Mouse (Mus musculus) liver, embryonic 15.5 days (tissue): ENCODE data around the gene Dhx15. TPM values are rescaled to one million over a fixed set of nuclear protein-coding genes. Genes with fewer than 3 reads are reported as not detected.
"Not testable (repeated sequence)": the region's sequence is repeated elsewhere in the genome, so short reads cannot be mapped to it uniquely, and the experiment has no call there.

Source experiments
- ATAC-seq: fragments of 200-750 bp; cut with Nextera tagmentation; 2 replicates; pipeline ENCODE4 v1.8.0; 2017; ENCODE audit warnings: moderate number of reproducible peaks, mild to moderate bottlenecking, moderate library complexity; ENCODE audit not compliant: insufficient read depth
- H3K27ac ChIP-seq: fragments of 300-500 bp; sonication (generic); replicated peaks from 2 replicates; pipeline ENCODE4 v1.5.1; 2015; ENCODE audit warnings: mild to moderate bottlenecking, inconsistent platforms
- H3K27me3 ChIP-seq: fragments of 300-500 bp; sonication (generic); 2 replicates; pipeline ENCODE4 v1.6.1; 2015; ENCODE audit warnings: mild to moderate bottlenecking, inconsistent platforms
- H3K36me3 ChIP-seq: fragments of 300-500 bp; sonication (generic); replicated peaks from 2 replicates; pipeline ENCODE4 v1.6.1; 2015; ENCODE audit warnings: moderate library complexity, mild to moderate bottlenecking, inconsistent platforms
- H3K4me1 ChIP-seq: fragments of 300-500 bp; sonication (generic); replicated peaks from 2 replicates; pipeline ENCODE4 v1.6.1; 2015; ENCODE audit warnings: inconsistent platforms
- H3K4me2 ChIP-seq: fragments of 300-500 bp; sonication (generic); 2 replicates; pipeline ENCODE4 v1.6.1; 2015; ENCODE audit warnings: moderate library complexity, mild to moderate bottlenecking, inconsistent platforms
- H3K4me3 ChIP-seq: fragments of 300-500 bp; sonication (generic); replicated peaks from 2 replicates; pipeline ENCODE4 v1.5.1; 2015; ENCODE audit warnings: mild to moderate bottlenecking, inconsistent platforms
- H3K9ac ChIP-seq: fragments of 300-500 bp; sonication (generic); 2 replicates; pipeline ENCODE4 v1.6.1; 2015; ENCODE audit warnings: moderate library complexity, mild to moderate bottlenecking, inconsistent platforms
- H3K9me3 ChIP-seq: fragments of 300-500 bp; sonication (generic); replicated peaks from 2 replicates; pipeline ENCODE4 v1.6.1; 2016; ENCODE audit warnings: inconsistent platforms
- WGBS: fragments of 180-500 bp; shearing (Covaris S2); methylation state at CpG from one replicate; pipeline ENCODE4 v1.1.7; 2015; ENCODE audit warnings: mixed read lengths; ENCODE audit not compliant: insufficient replicate concordance; 5-methylcytosine and 5-hydroxymethylcytosine counted together
- polyA plus RNA-seq: library from polyadenylated mRNA; unstranded; fragments of >200 nt; fragmentation: Nextera tagmentation; extraction: Ambion mirVana; gene quantifications from 2 replicates; pipeline ENCODE4 v1.2.1, GENCODE M21; 2015

The Dhx15 gene
- 64.5 and 64.8 TPM in 2 replicates for polyA plus RNA-seq

GRCm38 (mm10) chr5:52190371-52191179, at the start of gene Dhx15:
TSS of gene Dhx15 (minus strand) at chr5:52190514.
- Histone ChIP-seq H3K36me3 (no peaks in the 10 kb centered on the region), H3K9me3 (no peaks in the 10 kb centered on the region), H3K27ac (peak within 1 kb of the TSS; percentile 87), H3K4me3 (peak within 1 kb of the TSS; percentile 97), H3K9ac (peak within 1 kb of the TSS; percentile 95), H3K4me2 (peak within 1 kb of the TSS; percentile 89), H3K4me1 (peaks cover 34% of the 10 kb centered on the region), H3K27me3 (no peaks in the 10 kb centered on the region)
- peak; percentile 95 for ATAC-seq
- under 1% methylated on average over 51 of the region's 53 CpGs for WGBS

GRCm38 (mm10) chr5:52238877-52239276, 48.6 kb upstream of the Dhx15 start:
- Histone ChIP-seq H3K27me3 (no peaks in the 10 kb centered on the region), H3K4me1 (no peaks in the 10 kb centered on the region), H3K9me3 (no peaks in the 10 kb centered on the region), H3K9ac (no peak overlapping the region), H3K27ac (no peak overlapping the region), H3K4me3 (no peak overlapping the region), H3K36me3 (no peaks in the 10 kb centered on the region), H3K4me2 (no peak overlapping the region)
- 66% methylated on average over 5 of the region's 5 CpGs for WGBS
- no peak for ATAC-seq

GRCm38 (mm10) chr5:52237956-52238735, 47.8 kb upstream of the Dhx15 start:
- WGBS = 49% methylated on average over 8 of the region's 8 CpGs
- Histone ChIP-seq H3K27me3 (no peaks in the 10 kb centered on the region), H3K4me3 (no peak overlapping the region), H3K9ac (no peak overlapping the region), H3K36me3 (no peaks in the 10 kb centered on the region), H3K27ac (no peak overlapping the region), H3K9me3 (no peaks in the 10 kb centered on the region), H3K4me2 (no peak overlapping the region), H3K4me1 (no peaks in the 10 kb centered on the region)
- ATAC-seq = no peak

GRCm38 (mm10) chr5:52236585-52236984, 46.3 kb upstream of the Dhx15 start:
- not testable (repeated sequence) for H3K27me3 ChIP-seq, H3K36me3 ChIP-seq, H3K4me1 ChIP-seq, H3K9me3 ChIP-seq, H3K4me2 ChIP-seq, H3K9ac ChIP-seq, H3K4me3 ChIP-seq, ATAC-seq, H3K27ac ChIP-seq
- WGBS = 69% methylated on average over 6 of the region's 6 CpGs

GRCm38 (mm10) chr5:52234570-52234969, 44.3 kb upstream of the Dhx15 start:
- Histone ChIP-seq H3K9ac (no peak overlapping the region), H3K4me2 (no peak overlapping the region), H3K4me1 (no peaks in the 10 kb centered on the region), H3K36me3 (no peaks in the 10 kb centered on the region), H3K27ac (no peak overlapping the region), H3K9me3 (no peaks in the 10 kb centered on the region), H3K27me3 (no peaks in the 10 kb centered on the region), H3K4me3 (no peak overlapping the region)
- no peak for ATAC-seq
- WGBS = 64% methylated on average over 7 of the region's 7 CpGs

GRCm38 (mm10) chr5:52233891-52234290, 43.6 kb upstream of the Dhx15 start:
- Histone ChIP-seq H3K27me3 (no peaks in the 10 kb centered on the region), H3K9me3 (no peaks in the 10 kb centered on the region), H3K36me3 (no peaks in the 10 kb centered on the region), H3K4me2 (no peak overlapping the region), H3K4me3 (no peak overlapping the region), H3K4me1 (no peaks in the 10 kb centered on the region), H3K27ac (no peak overlapping the region), H3K9ac (no peak overlapping the region)
- WGBS = 50% methylated on average over 2 of the region's 2 CpGs
- no peak for ATAC-seq

- Histone ChIP-seq H3K9ac (no peak overlapping the region), H3K9me3 (no peaks in the 10 kb centered on the region), H3K27ac (no peak overlapping the region), H3K4me1 (no peaks in the 10 kb centered on the region), H3K4me3 (no peak overlapping the region), H3K4me2 (no peak overlapping the region), H3K36me3 (no peaks in the 10 kb centered on the region), H3K27me3 (no peaks in the 10 kb centered on the region)
- no peak for ATAC-seq
- WGBS = 65% methylated on average over 2 of the region's 2 CpGs
Measured at GRCm38 (mm10) chr5:52232611-52233010, 42.3 kb upstream of the Dhx15 start.

- H3K27ac ChIP-seq = no peak overlapping the region
- ATAC-seq = no peak
Measured at GRCm38 (mm10) chr5:52232199-52232598, 41.9 kb upstream of the Dhx15 start.

GRCm38 (mm10) chr5:52230466-52230865, 40.2 kb upstream of the Dhx15 start:
- no peak overlapping the region for H3K4me3 ChIP-seq
- no peaks in the 10 kb centered on the region for H3K9me3 ChIP-seq
- H3K4me1 ChIP-seq = no peaks in the 10 kb centered on the region
- 62% methylated on average over 7 of the region's 7 CpGs for WGBS
- H3K4me2 ChIP-seq = no peak overlapping the region
- H3K27ac ChIP-seq = no peak overlapping the region
- no peaks in the 10 kb centered on the region for H3K36me3 ChIP-seq
- no peak overlapping the region for H3K9ac ChIP-seq
- H3K27me3 ChIP-seq = no peaks in the 10 kb centered on the region
- no peak for ATAC-seq

More at GRCm38 (mm10) chr5:52232199-52232598, 41.9 kb upstream of the Dhx15 start:
- no peaks in the 10 kb centered on the region for H3K9me3 ChIP-seq
- no peaks in the 10 kb centered on the region for H3K36me3 ChIP-seq
- no peak overlapping the region for H3K4me2 ChIP-seq
- no peaks in the 10 kb centered on the region for H3K4me1 ChIP-seq
- no peak overlapping the region for H3K4me3 ChIP-seq
- 55% methylated on average over 2 of the region's 2 CpGs for WGBS
- H3K9ac ChIP-seq = no peak overlapping the region
- no peaks in the 10 kb centered on the region for H3K27me3 ChIP-seq

- Histone ChIP-seq H3K4me1 (no peaks in the 10 kb centered on the region), H3K27me3 (no peaks in the 10 kb centered on the region), H3K9me3 (no peaks in the 10 kb centered on the region), H3K4me3 (no peak overlapping the region), H3K4me2 (no peak overlapping the region), H3K36me3 (no peaks in the 10 kb centered on the region), H3K9ac (no peak overlapping the region), H3K27ac (no peak overlapping the region)
- whole genome bisulfite sequencing = 44% methylated on average over 3 of the region's 3 CpGs
- ATAC-seq = no peak
Measured at GRCm38 (mm10) chr5:52226677-52227076, 36.4 kb upstream of the Dhx15 start.

- H3K27ac ChIP-seq = no peak overlapping the region
- H3K9ac ChIP-seq = no peak overlapping the region
- H3K4me2 ChIP-seq = no peak overlapping the region
- no peak for ATAC-seq
- H3K4me3 ChIP-seq = no peak overlapping the region
- H3K9me3 ChIP-seq = no peaks in the 10 kb centered on the region
- H3K36me3 ChIP-seq = no peaks in the 10 kb centered on the region
- H3K27me3 ChIP-seq = no peaks in the 10 kb centered on the region
- WGBS = 77% methylated on average over 5 of the region's 5 CpGs
- H3K4me1 ChIP-seq = no peaks in the 10 kb centered on the region
Measured at GRCm38 (mm10) chr5:52221596-52221995, 31.3 kb upstream of the Dhx15 start.
